Mouse (Mus musculus) cerebellum, adult 9-11 months (tissue): ENCODE measurements at regions not wholly inside any gene's neighbourhood (a gene's known extent, or its start where the extent isn't known, plus 50 kb on each side); places are given as distances from the start of the nearest gene placed in this dataset.

Experiments used
- DNase-seq: peaks from one replicate; pipeline ENCODE4 v3.0.0; 2022

GRCm38 (mm10) chr2:114259539-114259938, 58.3 kb upstream of the Zfp770 start:
- DNase-seq = no peak
